Mouse (Mus musculus) limb, embryonic 14.5 days (tissue): ENCODE results near the gene Vmn1r124. TPM values are rescaled to one million over a fixed set of nuclear protein-coding genes. Genes with fewer than 3 reads are reported as not detected.
"Not testable (repeated sequence)": the region's sequence is repeated elsewhere in the genome, so short reads cannot be mapped to it uniquely, and the experiment has no call there.

Experiments
- ATAC-seq: fragments of 200-750 bp; cut with Nextera tagmentation; 2 replicates; pipeline ENCODE4 v1.8.0; 2017; ENCODE audit warnings: low read depth, moderate number of reproducible peaks, moderate TSS enrichment; ENCODE audit not compliant: low FRiP score
- DNase-seq: peaks from one replicate; pipeline ENCODE4 v3.0.0-alpha.2; 2015; ENCODE audit warnings: low spot score
- H3K27ac ChIP-seq: fragments of 300-500 bp; sonication (generic); replicated peaks from 2 replicates; pipeline ENCODE4 v1.5.1; 2014; ENCODE audit warnings: low read depth, mild to moderate bottlenecking, low read length, moderate library complexity, mixed read lengths
- H3K27me3 ChIP-seq: fragments of 300-500 bp; sonication (generic); 2 replicates; pipeline ENCODE4 v1.6.1; 2014; ENCODE audit warnings: low read length, mixed read lengths; ENCODE audit not compliant: control insufficient read depth, insufficient read depth
- H3K36me3 ChIP-seq: fragments of 300-500 bp; sonication (generic); 2 replicates; pipeline ENCODE4 v1.6.1; 2014; ENCODE audit warnings: mild to moderate bottlenecking, low read length, moderate library complexity, mixed read lengths; ENCODE audit not compliant: control insufficient read depth, insufficient read depth
- H3K4me1 ChIP-seq: fragments of 300-500 bp; sonication (generic); 2 replicates; pipeline ENCODE4 v1.6.1; 2014; ENCODE audit warnings: antibody characterized with exemption, low read length, mixed read lengths; ENCODE audit not compliant: control insufficient read depth, insufficient read depth
- H3K4me2 ChIP-seq: fragments of 300-500 bp; sonication (generic); replicated peaks from 2 replicates; pipeline ENCODE4 v1.6.1; 2014; ENCODE audit warnings: low read depth, mild to moderate bottlenecking, low read length, moderate library complexity; ENCODE audit not compliant: severe bottlenecking
- H3K4me3 ChIP-seq: fragments of 300-500 bp; sonication (generic); replicated peaks from 2 replicates; pipeline ENCODE4 v1.5.1; 2014; ENCODE audit warnings: low read length
- H3K9ac ChIP-seq: fragments of 300-500 bp; sonication (generic); 2 replicates; pipeline ENCODE4 v1.6.1; 2014; ENCODE audit warnings: mild to moderate bottlenecking, low read depth, low read length, moderate library complexity; ENCODE audit not compliant: severe bottlenecking
- H3K9me3 ChIP-seq: fragments of 300-500 bp; sonication (generic); 2 replicates; pipeline ENCODE4 v1.6.1; 2016; ENCODE audit warnings: low read length; ENCODE audit not compliant: control insufficient read depth
- WGBS: fragments of 180-500 bp; shearing (Covaris S2); extraction: QIAGEN DNeasy Blood & Tissue Kit; methylation state at CpG from one replicate; pipeline ENCODE4 v1.1.7; 2014; 5-methylcytosine and 5-hydroxymethylcytosine counted together
- polyA plus RNA-seq, 2 experiments: library from polyadenylated mRNA; depleted of rRNA in 1 of 2; stranded (reverse) in 1 of 2; unstranded in 1 of 2; fragments of >200 nt; fragmentation: Nextera tagmentation in 1 of 2; extraction: Ambion mirVana in 1 of 2; gene quantifications; 2 replicates each; pipeline versions ENCODE4 v1.2.1 to v1.2.3; 2012 to 2014

Vmn1r124 gene
- not detected in 2 replicates for polyA plus RNA-seq (2012; rRNA removed)
- polyA plus RNA-seq (2014; fragmentation: Nextera tagmentation; extraction: Ambion mirVana): not detected in 2 replicates

DNA sequence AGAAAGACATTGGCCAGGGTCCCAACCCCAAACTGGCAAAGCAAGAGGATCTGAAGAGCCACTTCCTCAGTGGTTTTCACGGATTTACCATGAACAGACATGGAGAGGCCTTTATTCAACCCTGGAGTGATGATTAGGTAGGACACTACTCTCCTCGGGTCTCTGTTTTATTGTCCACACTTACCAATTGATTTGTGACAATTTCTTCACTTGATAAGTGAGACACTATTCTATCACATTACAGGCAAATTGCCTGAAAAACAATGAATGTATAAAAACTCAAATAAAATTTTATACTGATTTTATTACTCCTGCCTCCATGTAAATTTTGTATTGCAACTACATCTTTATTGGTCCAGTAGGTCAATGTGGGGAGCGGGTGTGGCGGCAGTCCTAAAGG is at the start of gene Vmn1r124:
TSS of gene Vmn1r124 (minus strand) at position 101 of the 400 bp plus-strand sequence.
- not testable (repeated sequence) for DNase-seq, H3K9me3 ChIP-seq, H3K27me3 ChIP-seq, H3K4me3 ChIP-seq, H3K4me2 ChIP-seq, H3K27ac ChIP-seq, ATAC-seq, H3K36me3 ChIP-seq, H3K4me1 ChIP-seq, H3K9ac ChIP-seq
- WGBS: 74% methylated on average over 4 of the region's 4 CpGs

GRCm38 (mm10) chr7:21301367-21301766 is 41.0 kb upstream of the Vmn1r124 start, which contains the start of gene Vmn1r126:
Gene Vmn1r126 (minus strand): TSS chr7:21301467.
- not testable (repeated sequence) for H3K36me3 ChIP-seq
- no CpG with 5 or more reads among the region's 5 CpGs for WGBS

DNA sequence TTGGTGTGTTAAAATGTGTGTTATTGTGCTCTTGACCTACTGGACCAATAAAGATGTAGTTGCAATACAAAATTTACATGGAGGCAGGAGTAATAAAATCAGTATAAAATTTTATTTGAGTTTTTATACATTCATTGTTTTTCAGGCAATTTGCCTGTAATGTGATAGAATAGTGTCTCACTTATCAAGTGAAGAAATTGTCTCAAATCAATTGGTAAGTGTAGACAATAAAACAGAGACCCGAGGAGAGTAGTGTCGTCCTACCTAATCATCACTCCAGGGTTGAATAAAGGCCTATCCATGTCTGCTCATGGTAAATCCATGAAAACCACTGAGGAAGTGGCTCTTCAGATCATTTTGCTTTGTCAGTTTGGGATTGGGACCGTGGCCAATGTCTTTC is 11.5 kb upstream of the Vmn1r124 start, which contains the start of gene Vmn1r125:
TSS of gene Vmn1r125 (plus strand) at position 301 of the 400 bp plus-strand sequence.
- WGBS: 70% methylated on average over 3 of the region's 3 CpGs
- not testable (repeated sequence) for H3K4me2 ChIP-seq, H3K9ac ChIP-seq, DNase-seq, ATAC-seq, H3K9me3 ChIP-seq, H3K4me3 ChIP-seq, H3K4me1 ChIP-seq, H3K27me3 ChIP-seq, H3K27ac ChIP-seq, H3K36me3 ChIP-seq

More at GRCm38 (mm10) chr7:21301367-21301766, 41.0 kb upstream of the Vmn1r124 start, which contains the start of gene Vmn1r126:
- H3K9me3 ChIP-seq, ATAC-seq, H3K27me3 ChIP-seq, DNase-seq, H3K4me3 ChIP-seq, H3K4me2 ChIP-seq, H3K27ac ChIP-seq, H3K9ac ChIP-seq, H3K4me1 ChIP-seq: not testable (repeated sequence)

Other genes starting within 250 kb of the Vmn1r124 start
- gene Vmn1r119, start 248.2 kb downstream of the Vmn1r124 start, polyA plus RNA-seq (2012; rRNA removed): not detected in 2 replicates
- gene Vmn1r119, start 248.2 kb downstream of the Vmn1r124 start, polyA plus RNA-seq (2014; fragmentation: Nextera tagmentation; extraction: Ambion mirVana): not detected in 2 replicates
- gene Vmn1r120, start 206.8 kb downstream of the Vmn1r124 start, polyA plus RNA-seq (2012; rRNA removed): not detected in 2 replicates
- gene Vmn1r120, start 206.8 kb downstream of the Vmn1r124 start, polyA plus RNA-seq (2014; fragmentation: Nextera tagmentation; extraction: Ambion mirVana): not detected in 2 replicates
- gene Vmn1r121, start 162.1 kb downstream of the Vmn1r124 start, polyA plus RNA-seq (2012; rRNA removed): not detected in 2 replicates
- gene Vmn1r121, start 162.1 kb downstream of the Vmn1r124 start, polyA plus RNA-seq (2014; fragmentation: Nextera tagmentation; extraction: Ambion mirVana): not detected in 2 replicates
- gene Vmn1r122, start 126.5 kb downstream of the Vmn1r124 start, polyA plus RNA-seq (2012; rRNA removed): not detected in 2 replicates
- gene Vmn1r122, start 126.5 kb downstream of the Vmn1r124 start, polyA plus RNA-seq (2014; fragmentation: Nextera tagmentation; extraction: Ambion mirVana): not detected in 2 replicates
- gene Vmn1r123, start 98.4 kb downstream of the Vmn1r124 start, polyA plus RNA-seq (2012; rRNA removed): not detected in 2 replicates
- gene Vmn1r123, start 98.4 kb downstream of the Vmn1r124 start, polyA plus RNA-seq (2014; fragmentation: Nextera tagmentation; extraction: Ambion mirVana): not detected in 2 replicates
- gene Gm5157, start 70.2 kb downstream of the Vmn1r124 start, polyA plus RNA-seq (2012; rRNA removed): not detected in 2 replicates
- gene Gm5157, start 70.2 kb downstream of the Vmn1r124 start, polyA plus RNA-seq (2014; fragmentation: Nextera tagmentation; extraction: Ambion mirVana): not detected in 2 replicates
- gene Vmn1r125, start 11.6 kb upstream of the Vmn1r124 start, polyA plus RNA-seq (2012; rRNA removed): not detected in 2 replicates
- not detected in 2 replicates for gene Vmn1r125, start 11.6 kb upstream of the Vmn1r124 start, polyA plus RNA-seq (2014; fragmentation: Nextera tagmentation; extraction: Ambion mirVana)
- not detected in 2 replicates for gene Vmn1r126, start 40.9 kb upstream of the Vmn1r124 start, polyA plus RNA-seq (2012; rRNA removed)
- not detected in 2 replicates for gene Vmn1r126, start 40.9 kb upstream of the Vmn1r124 start, polyA plus RNA-seq (2014; fragmentation: Nextera tagmentation; extraction: Ambion mirVana)
- not detected in 2 replicates for gene Vmn1r127, start 59.2 kb upstream of the Vmn1r124 start, polyA plus RNA-seq (2012; rRNA removed)
- not detected in 2 replicates for gene Vmn1r127, start 59.2 kb upstream of the Vmn1r124 start, polyA plus RNA-seq (2014; fragmentation: Nextera tagmentation; extraction: Ambion mirVana)
- gene Vmn1r128, start 88.8 kb upstream of the Vmn1r124 start, polyA plus RNA-seq (2012; rRNA removed): not detected in 2 replicates
- not detected in 2 replicates for gene Vmn1r128, start 88.8 kb upstream of the Vmn1r124 start, polyA plus RNA-seq (2014; fragmentation: Nextera tagmentation; extraction: Ambion mirVana)
- gene Vmn1r129, start 100.7 kb upstream of the Vmn1r124 start, polyA plus RNA-seq (2012; rRNA removed): not detected in 2 replicates
- gene Vmn1r129, start 100.7 kb upstream of the Vmn1r124 start, polyA plus RNA-seq (2014; fragmentation: Nextera tagmentation; extraction: Ambion mirVana): not detected in 2 replicates
- gene Gm6882, start 172.1 kb upstream of the Vmn1r124 start, polyA plus RNA-seq (2012; rRNA removed): not detected in 2 replicates
- not detected in 2 replicates for gene Gm6882, start 172.1 kb upstream of the Vmn1r124 start, polyA plus RNA-seq (2014; fragmentation: Nextera tagmentation; extraction: Ambion mirVana)